Mouse (Mus musculus) C2C12 (cell line): ENCODE data around the gene Myl4. TPM values are rescaled to one million over a fixed set of nuclear protein-coding genes. Genes with fewer than 3 reads are reported as not detected.

Experiments
- H3K27me3 ChIP-seq: one replicate; pipeline ENCODE4 v1.6.1; 2011; ENCODE audit not compliant: control insufficient read depth, insufficient read depth, insufficient read length
- H3K36me3 ChIP-seq: one replicate; pipeline ENCODE4 v1.6.1; 2011; ENCODE audit not compliant: control insufficient read depth, insufficient read depth
- H3K4me3 ChIP-seq: one replicate; pipeline ENCODE4 v1.5.1; 2011; ENCODE audit warnings: mild to moderate bottlenecking, control low read depth; ENCODE audit not compliant: poor library complexity, insufficient read depth, severe bottlenecking
- H3K79me2 ChIP-seq: one replicate; pipeline ENCODE4 v1.6.1; 2011; ENCODE audit not compliant: control insufficient read depth, insufficient read depth
- H3K79me3 ChIP-seq: one replicate; pipeline ENCODE4 v1.6.1; 2011; ENCODE audit warnings: low read depth, control low read depth
- H3ac ChIP-seq: one replicate; pipeline ENCODE3; 2011; ENCODE audit warnings: low read depth; ENCODE audit not compliant: control insufficient read depth, insufficient read length
- CEBPB ChIP-seq: IDR thresholded peaks from one replicate; pipeline ENCODE4 v1.6.1; 2011; ENCODE audit warnings: low read depth, mild to moderate bottlenecking, control low read depth, moderate library complexity
- CTCF ChIP-seq: IDR thresholded peaks from one replicate; pipeline ENCODE4 v1.5.1; 2011; ENCODE audit not compliant: control insufficient read depth, insufficient read depth, insufficient read length
- FOSL1 ChIP-seq: IDR thresholded peaks from one replicate; pipeline ENCODE4 v1.8.0; 2011; ENCODE audit warnings: mild to moderate bottlenecking, low read length; ENCODE audit not compliant: poor library complexity, insufficient read depth, severe bottlenecking
- MAX ChIP-seq: IDR thresholded peaks from one replicate; pipeline ENCODE4 v1.6.1; 2011; ENCODE audit warnings: mild to moderate bottlenecking, control low read depth
- MYOD1 ChIP-seq: IDR thresholded peaks from one replicate; pipeline ENCODE4 v1.6.1; 2011; ENCODE audit warnings: low read depth; ENCODE audit not compliant: control insufficient read depth, insufficient read length
- MYOG ChIP-seq: IDR thresholded peaks from one replicate; pipeline ENCODE4 v1.6.1; 2011; ENCODE audit not compliant: control insufficient read depth, insufficient read length; ENCODE audit errors: extremely low read depth
- USF1 ChIP-seq: IDR thresholded peaks from one replicate; pipeline ENCODE4 v1.6.1; 2011; ENCODE audit warnings: low read depth, mild to moderate bottlenecking, control low read depth, moderate library complexity
- polyA plus RNA-seq: library from polyadenylated mRNA; unstranded; fragments of >200 nt; fragmentation: generic; extraction: Trizol; gene quantifications from one replicate; pipeline ENCODE4 v1.2.1, GENCODE M21; 2012; ENCODE audit warnings: missing spikeins

The Myl4 gene
- polyA plus RNA-seq, 1 experiment: 4.2 TPM

GRCm38 (mm10) chr11:104549438-104550405, 741 bp upstream of the Myl4 start:
- H3K79me2 ChIP-seq: peaks cover 56% of the 10 kb centered on the region
- H3ac ChIP-seq: peak overlapping the region; percentile 95
- peaks cover 28% of the 10 kb centered on the region for H3K36me3 ChIP-seq
- H3K79me3 ChIP-seq: peaks cover 51% of the 10 kb centered on the region
- H3K27me3 ChIP-seq: no peaks in the 10 kb centered on the region
- TF ChIP-seq CTCF (no peak), MAX (peak; percentile 19)
- H3K4me3 ChIP-seq: peak overlapping the region; percentile 92

- Histone ChIP-seq H3K79me3 (no peaks in the 10 kb centered on the region), H3K4me3 (no peak overlapping the region), H3ac (no peak overlapping the region), H3K27me3 (no peaks in the 10 kb centered on the region), H3K79me2 (no peaks in the 10 kb centered on the region), H3K36me3 (no peaks in the 10 kb centered on the region)
- TF ChIP-seq MYOG (no peak), MAX (no peak), USF1 (no peak), CEBPB (no peak), MYOD1 (no peak), CTCF (no peak), FOSL1 (no peak)
These were observed 7.6 kb downstream of the Myl4 start for GRCm38 (mm10) chr11:104558065-104558464.

DNA sequence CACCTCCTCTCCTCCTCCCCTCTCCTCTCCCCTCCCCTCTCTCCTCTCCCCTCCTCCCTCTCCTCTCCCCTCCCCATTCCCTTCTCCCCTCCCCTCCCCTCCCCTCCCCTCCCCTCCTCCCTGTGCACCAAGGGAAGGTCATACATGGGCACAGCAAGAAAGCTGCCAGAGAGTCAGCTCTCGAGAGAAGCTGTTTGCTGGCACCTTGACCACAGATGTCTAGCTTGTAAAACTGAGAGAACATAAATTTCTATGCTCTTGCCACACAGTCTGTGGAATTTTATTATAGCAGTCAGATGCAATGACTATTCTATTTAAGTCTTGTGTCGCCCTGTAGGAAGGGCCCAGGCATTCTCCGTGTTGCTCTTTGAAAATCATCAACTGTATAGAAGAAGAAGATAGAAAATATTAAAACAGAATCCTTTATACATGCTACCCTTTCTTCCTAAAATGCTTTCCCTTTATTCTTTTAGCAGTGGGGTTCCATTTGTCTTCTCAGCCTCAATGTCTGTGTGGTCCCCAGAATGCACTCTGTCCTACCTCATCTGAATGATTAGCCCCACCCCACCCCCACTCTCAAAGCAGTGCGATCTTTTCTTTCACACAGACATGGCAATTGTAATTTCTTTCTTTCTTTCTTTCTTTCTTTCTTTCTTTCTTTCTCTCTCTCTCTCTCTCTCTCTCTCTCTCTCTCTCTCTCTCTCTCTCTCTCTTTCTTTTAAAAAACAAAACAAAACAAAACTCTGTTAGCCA, 8.4 kb downstream of the Myl4 start:
- H3K79me2 ChIP-seq: no peaks in the 10 kb centered on the region
- H3K4me3 ChIP-seq: no peak overlapping the region
- no peaks in the 10 kb centered on the region for H3K27me3 ChIP-seq
- no peak for TF ChIP-seq FOSL1
- TF ChIP-seq MYOG: no peak
- TF ChIP-seq MAX: no peak
- no peak for TF ChIP-seq MYOD1
- no peak for TF ChIP-seq CTCF
- no peak for TF ChIP-seq CEBPB
- no peak for TF ChIP-seq USF1
- H3K36me3 ChIP-seq: no peaks in the 10 kb centered on the region
- no peaks in the 10 kb centered on the region for H3K79me3 ChIP-seq
- no peak overlapping the region for H3ac ChIP-seq

GRCm38 (mm10) chr11:104560971-104561370, 10.5 kb downstream of the Myl4 start:
- Histone ChIP-seq H3K36me3 (no peaks in the 10 kb centered on the region), H3K79me2 (no peaks in the 10 kb centered on the region), H3K4me3 (no peak overlapping the region), H3K27me3 (no peaks in the 10 kb centered on the region), H3ac (no peak overlapping the region), H3K79me3 (no peaks in the 10 kb centered on the region)
- TF ChIP-seq MYOD1 (peak; percentile 78), FOSL1 (no peak), CEBPB (no peak), MYOG (no peak), MAX (no peak), CTCF (no peak)

DNA sequence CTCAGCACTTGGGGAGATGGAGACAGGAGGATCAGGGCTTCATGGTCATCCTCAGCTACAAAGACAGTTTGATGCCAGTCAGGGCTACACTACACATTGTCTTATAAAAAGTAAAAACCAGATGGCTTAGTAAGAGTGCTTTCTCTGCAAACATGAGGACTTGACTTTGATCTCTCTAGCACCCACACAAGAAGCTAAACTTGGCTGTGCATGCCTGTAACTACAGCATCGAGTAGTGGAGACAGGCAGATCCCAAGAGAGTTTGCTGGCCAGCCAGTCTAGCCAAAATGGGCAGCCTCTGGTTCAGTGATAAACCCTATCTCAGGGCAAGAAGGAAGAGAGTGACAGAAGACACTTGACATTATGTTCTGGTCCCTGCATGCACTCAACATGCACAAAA, 13.0 kb downstream of the Myl4 start:
- Histone ChIP-seq H3ac (no peak overlapping the region), H3K36me3 (no peaks in the 10 kb centered on the region), H3K4me3 (no peak overlapping the region), H3K79me2 (no peaks in the 10 kb centered on the region), H3K27me3 (no peaks in the 10 kb centered on the region), H3K79me3 (no peaks in the 10 kb centered on the region)
- no peak for TF ChIP-seq FOSL1
- TF ChIP-seq CEBPB: no peak
- TF ChIP-seq MYOG: no peak
- no peak for TF ChIP-seq CTCF
- TF ChIP-seq MAX: no peak
- TF ChIP-seq MYOD1: no peak
- no peak for TF ChIP-seq USF1
